ENCODE assay signal across 10 mouse cellular contexts in the genomic region with DNA sequence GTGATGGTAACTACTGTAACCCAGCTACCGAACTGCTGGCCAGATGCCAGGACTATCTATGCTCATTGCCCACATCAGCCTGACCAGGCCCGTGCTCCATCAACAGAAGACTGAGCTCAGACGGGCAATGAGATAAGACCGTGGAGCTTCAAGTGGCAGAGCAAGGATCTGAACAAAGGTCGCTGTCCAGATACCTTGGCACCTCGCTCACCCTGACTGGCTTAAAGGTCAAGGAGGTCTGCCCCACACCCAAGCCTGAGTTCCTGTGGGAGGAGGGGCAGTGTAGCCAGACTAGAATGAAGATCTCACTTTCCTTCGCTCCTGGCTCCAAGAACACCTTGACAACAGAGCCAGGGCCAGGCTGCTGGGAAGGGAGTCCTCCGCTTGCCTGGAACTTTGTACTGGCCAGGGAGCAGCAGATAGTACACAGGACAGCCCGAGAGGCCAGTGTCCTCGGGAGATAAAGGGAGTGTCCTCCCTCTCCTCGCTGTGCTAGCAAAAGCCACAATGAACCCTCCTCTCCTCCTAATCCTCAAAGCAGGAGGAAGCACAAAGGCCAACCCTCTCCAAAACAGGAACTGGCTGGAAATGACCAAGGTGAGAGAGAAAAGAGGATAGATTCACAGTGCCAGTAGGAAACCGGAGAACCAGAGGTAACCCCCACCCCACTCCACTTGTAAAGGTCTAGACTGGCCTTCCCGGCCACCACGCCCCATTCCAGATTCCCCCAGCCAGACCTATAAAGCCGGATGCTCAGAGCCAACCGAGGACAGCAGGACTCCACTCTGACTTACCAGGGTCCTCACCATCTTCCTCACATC. TPM values are rescaled to one million over a fixed set of nuclear protein-coding genes. Genes with fewer than 3 reads are reported as not detected.
DNase-seq lines count a peak whose midpoint lies in the region; ATAC-seq and TF ChIP-seq lines count a peak whose summit lies in the region.
"Had no signal": no experiment of that assay in that cellular context is flagged by ENCODE, and none has a peak within 500 bp of the region (broad histone marks: within the 10 kb centered on the region; RNA-seq: fewer than 3 reads in every experiment).

No protein-coding gene starts in this region.

- H3K27me3 ChIP-seq in heart, embryonic 12.5 days (replicated peaks), result no peaks in the 10 kb centered on the region
- no peaks in the 10 kb centered on the region for H3K27me3 ChIP-seq in liver, postnatal 0 days (ENCODE audit: insufficient read depth, low read length)
- H3K27me3 ChIP-seq in hindbrain, postnatal 0 days (ENCODE audit: insufficient read depth, low read length), result no peaks in the 10 kb centered on the region

- WGBS in heart, embryonic 12.5 days, result 29% methylated on average over 16 of the region's 16 CpGs
- 33% methylated on average over 16 of the region's 16 CpGs for WGBS in liver, postnatal 0 days (ENCODE audit: insufficient replicate concordance)
- WGBS in hindbrain, postnatal 0 days, result 76% methylated on average over 16 of the region's 16 CpGs

- TF ChIP-seq EP300 in liver, postnatal 0 days (IDR thresholded peaks at IDR 0.05; ENCODE audit: low read depth), result peak; percentile 86

- intact Hi-C loops in heart, postnatal 25 days (cut with DNase I), result no loop called here

- no peak for TF ChIP-seq CTCF in liver, postnatal 0 days (IDR thresholded peaks at IDR 0.05; ENCODE audit: low read depth)
- no peak for TF ChIP-seq CTCF in hindbrain, postnatal 0 days (IDR thresholded peaks at IDR 0.05; ENCODE audit: low read depth)

- no peak overlapping the region for H3K4me3 ChIP-seq in heart, embryonic 12.5 days
- H3K4me3 ChIP-seq in liver, postnatal 0 days (ENCODE audit: low read depth, low read length), result peak overlapping the region; percentile 46
- H3K4me3 ChIP-seq in hindbrain, postnatal 0 days (ENCODE audit: low read length), result no peak overlapping the region

- H3K27ac ChIP-seq in heart, embryonic 12.5 days (ENCODE audit: poor library complexity, severe bottlenecking), result peak overlapping the region; percentile 77
- peak overlapping the region; percentile 97 for H3K27ac ChIP-seq in liver, postnatal 0 days (ENCODE audit: low read depth)
- no peak overlapping the region for H3K27ac ChIP-seq in hindbrain, postnatal 0 days

- peak; percentile 68 for ATAC-seq in heart, embryonic 12.5 days (ENCODE audit: insufficient number of reproducible peaks, low FRiP score)
- ATAC-seq in common myeloid progenitor, adult 5-6 weeks (replicated peaks; ENCODE audit: low read depth, poor library complexity, severe bottlenecking), result peak; percentile 22
- ATAC-seq in liver, postnatal 0 days, result peak; percentile 77
- ATAC-seq in hindbrain, postnatal 0 days, result no peak

- peaks cover 34% of the 10 kb centered on the region for H3K36me3 ChIP-seq in heart, embryonic 12.5 days
- peaks cover 5% of the 10 kb centered on the region for H3K36me3 ChIP-seq in liver, postnatal 0 days (replicated peaks; ENCODE audit: insufficient read depth, low read length)
- peaks cover 16% of the 10 kb centered on the region; the same call in 1 of the 2 replicates for H3K36me3 ChIP-seq in hindbrain, postnatal 0 days (ENCODE audit: insufficient read depth, low read length)

- H3K9me3 ChIP-seq in heart, embryonic 12.5 days (replicated peaks), result no peaks in the 10 kb centered on the region
- H3K9me3 ChIP-seq in liver, postnatal 0 days (ENCODE audit: low read length), result no peaks in the 10 kb centered on the region
- H3K9me3 ChIP-seq in hindbrain, postnatal 0 days (ENCODE audit: low read length), result no peaks in the 10 kb centered on the region

- no peak overlapping the region for H3K9ac ChIP-seq in heart, embryonic 12.5 days
- H3K9ac ChIP-seq in liver, postnatal 0 days (replicated peaks), result peak overlapping the region; percentile 73
- H3K9ac ChIP-seq in hindbrain, postnatal 0 days (replicated peaks; ENCODE audit: low read length), result no peak overlapping the region

- no peak for DNase-seq in heart, postnatal 25 days (ENCODE audit: low spot score)
- peak; percentile 86 for DNase-seq in ES-CJ7 (ENCODE audit: low read depth, low spot score)
- peak; percentile 86 for DNase-seq in liver, postnatal 0 days
- DNase-seq in hindbrain, postnatal 0 days (ENCODE audit: low spot score), result no peak
- no peak for DNase-seq in cerebellum, adult 11 months
- DNase-seq in cerebellum, adult 8-10 months, result no peak
- DNase-seq: layer of hippocampus, adult 9-11 months had no signal

- H3K4me2 ChIP-seq in heart, embryonic 12.5 days, result peak overlapping the region; percentile 21
- H3K4me2 ChIP-seq in liver, postnatal 0 days (ENCODE audit: low read depth, low read length), result peak overlapping the region; percentile 88
- no peak overlapping the region for H3K4me2 ChIP-seq in hindbrain, postnatal 0 days (ENCODE audit: low read depth, low read length)

- H3K4me1 ChIP-seq in heart, embryonic 12.5 days (replicated peaks), result peaks cover 59% of the 10 kb centered on the region
- peaks cover 44% of the 10 kb centered on the region for H3K4me1 ChIP-seq in liver, postnatal 0 days (ENCODE audit: insufficient read depth)
- peaks cover 8% of the 10 kb centered on the region for H3K4me1 ChIP-seq in hindbrain, postnatal 0 days (ENCODE audit: insufficient read depth, low read length)

RNA-seq across cellular contexts. Expression of gene Ormdl3, which starts 6.7 kb away (rescaled TPM):
- 66.9 and 71.0 TPM in 2 replicates for polyA plus RNA-seq in heart, embryonic 12.5 days (2016; fragmentation: Nextera tagmentation; extraction: Ambion mirVana)
- total RNA-seq in heart, postnatal 25 days (2021), result 10 to 100 TPM; 35.6 to 37.8 TPM
- 17.9 and 19.2 TPM in 2 replicates for total RNA-seq in common myeloid progenitor, adult 5-6 weeks (2017)
- 39.3 and 42.0 TPM in 2 replicates for polyA plus RNA-seq in liver, postnatal 0 days (2015; fragmentation: Nextera tagmentation; extraction: Ambion mirVana)
- 103 and 112 TPM in 2 replicates for total RNA-seq in hindbrain, postnatal 0 days (2014; rRNA removed)
- 98.8 and 100 TPM in 2 replicates for polyA plus RNA-seq in hindbrain, postnatal 0 days (2015; fragmentation: Nextera tagmentation; extraction: Ambion mirVana)

RNA-seq across cellular contexts. Expression of gene Lrrc3c, which starts 17.6 kb away (rescaled TPM):
- not detected in 2 replicates for polyA plus RNA-seq in heart, embryonic 12.5 days (2016; fragmentation: Nextera tagmentation; extraction: Ambion mirVana)
- not detected for total RNA-seq in heart, postnatal 25 days (2021)
- not detected in 2 replicates for total RNA-seq in common myeloid progenitor, adult 5-6 weeks (2017)
- polyA plus RNA-seq in liver, postnatal 0 days (2015; fragmentation: Nextera tagmentation; extraction: Ambion mirVana), result not detected in 2 replicates
- not detected in 2 replicates for total RNA-seq in hindbrain, postnatal 0 days (2014; rRNA removed)
- not detected in 2 replicates for polyA plus RNA-seq in hindbrain, postnatal 0 days (2015; fragmentation: Nextera tagmentation; extraction: Ambion mirVana)
- total RNA-seq: neutrophil, adult 5-6 weeks had no signal

RNA-seq across cellular contexts. Expression of gene Zpbp2, which starts 29.6 kb away (rescaled TPM):
- polyA plus RNA-seq in heart, embryonic 12.5 days (2016; fragmentation: Nextera tagmentation; extraction: Ambion mirVana), result 0.28 and 0.52 TPM in 2 replicates
- total RNA-seq in heart, postnatal 25 days (2021), result not detected
- total RNA-seq in common myeloid progenitor, adult 5-6 weeks (2017), result 0.59 and 2.8 TPM in 2 replicates
- 0.65 and 1.1 TPM in 2 replicates for polyA plus RNA-seq in liver, postnatal 0 days (2015; fragmentation: Nextera tagmentation; extraction: Ambion mirVana)
- not detected in 2 replicates for total RNA-seq in hindbrain, postnatal 0 days (2014; rRNA removed)
- polyA plus RNA-seq in hindbrain, postnatal 0 days (2015; fragmentation: Nextera tagmentation; extraction: Ambion mirVana), result 0.42 and 0.45 TPM in 2 replicates

RNA-seq across cellular contexts. Expression of gene Ikzf3, which starts 34.7 kb away (rescaled TPM):
- 0.06 and 0.26 TPM in 2 replicates for polyA plus RNA-seq in heart, embryonic 12.5 days (2016; fragmentation: Nextera tagmentation; extraction: Ambion mirVana)
- total RNA-seq in heart, postnatal 25 days (2021), result under 1 TPM; 0.44 to 0.61 TPM
- total RNA-seq in common myeloid progenitor, adult 5-6 weeks (2017), result 0.15 TPM in 1 of 2 replicates, not detected in the other
- polyA plus RNA-seq in liver, postnatal 0 days (2015; fragmentation: Nextera tagmentation; extraction: Ambion mirVana), result 1.2 and 1.3 TPM in 2 replicates
- not detected in 2 replicates for total RNA-seq in hindbrain, postnatal 0 days (2014; rRNA removed)
- 0.18 and 0.20 TPM in 2 replicates for polyA plus RNA-seq in hindbrain, postnatal 0 days (2015; fragmentation: Nextera tagmentation; extraction: Ambion mirVana)

RNA-seq across cellular contexts. Expression of gene Gm12355, which starts 45.0 kb away (rescaled TPM):
- 0.18 and 0.47 TPM in 2 replicates for polyA plus RNA-seq in heart, embryonic 12.5 days (2016; fragmentation: Nextera tagmentation; extraction: Ambion mirVana)
- 1 to 10 TPM; 7.2 to 7.7 TPM for total RNA-seq in heart, postnatal 25 days (2021)
- total RNA-seq in common myeloid progenitor, adult 5-6 weeks (2017), result 5.8 and 9.3 TPM in 2 replicates
- 0.33 and 0.39 TPM in 2 replicates for polyA plus RNA-seq in liver, postnatal 0 days (2015; fragmentation: Nextera tagmentation; extraction: Ambion mirVana)
- total RNA-seq in hindbrain, postnatal 0 days (2014; rRNA removed), result 0.21 TPM in 1 of 2 replicates, not detected in the other
- polyA plus RNA-seq in hindbrain, postnatal 0 days (2015; fragmentation: Nextera tagmentation; extraction: Ambion mirVana), result 0.25 and 0.33 TPM in 2 replicates
- total RNA-seq: neutrophil, adult 5-6 weeks had no signal

Comparison
In these comparisons a context has a peak if more than half of its experiments do, and no peak if none do; other contexts are left out.
1. DNase-seq: peak in ES-CJ7 (single experiment) and liver, postnatal 0 days (single experiment); none in heart, postnatal 25 days (single experiment), hindbrain, postnatal 0 days (single experiment), cerebellum, adult 11 months (single experiment) and cerebellum, adult 8-10 months (single experiment).